Mouse (Mus musculus) cerebellum, adult 2 months (tissue): ENCODE data around the gene Bdh2. TPM values are rescaled to one million over a fixed set of nuclear protein-coding genes. Genes with fewer than 3 reads are reported as not detected.

Experiments used
- DNase-seq, 2 experiments: peaks; one replicate each; pipeline ENCODE4 v3.0.0; 2021
- H3K27ac ChIP-seq: fragments of 200-500 bp; 2 replicates; pipeline ENCODE4 v1.5.1; 2012; ENCODE audit warnings: low read length, control low read depth, inconsistent platforms; ENCODE audit not compliant: insufficient read depth
- H3K27me3 ChIP-seq: fragments of 200-500 bp; 2 replicates; pipeline ENCODE4 v1.6.1; 2012; ENCODE audit warnings: inconsistent platforms, mild to moderate bottlenecking, low read length, moderate library complexity; ENCODE audit not compliant: control insufficient read depth, insufficient read depth
- H3K4me1 ChIP-seq: fragments of 200-500 bp; 2 replicates; pipeline ENCODE4 v1.6.1; 2011; ENCODE audit warnings: low read length; ENCODE audit not compliant: control insufficient read depth, insufficient read depth
- H3K4me3 ChIP-seq: fragments of 200-500 bp; replicated peaks from 2 replicates; pipeline ENCODE3; 2011; ENCODE audit warnings: mild to moderate bottlenecking, low read depth, low read length, control low read depth; ENCODE audit not compliant: insufficient read depth
- CTCF ChIP-seq: fragments of 200-500 bp; IDR thresholded peaks from 2 replicates; pipeline ENCODE4 v1.5.1; 2011; ENCODE audit warnings: low read depth, mild to moderate bottlenecking, control low read depth, low read length, moderate library complexity, borderline replicate concordance; ENCODE audit not compliant: insufficient read depth
- POLR2A ChIP-seq: fragments of 200-500 bp; IDR thresholded peaks from 2 replicates; pipeline ENCODE4 v1.6.1; 2011; ENCODE audit warnings: low read length, control low read depth, borderline replicate concordance; ENCODE audit not compliant: insufficient read depth
- WGBS: fragments of 180-500 bp; shearing (Covaris S2); methylation state at CpG from one replicate; pipeline ENCODE4 v1.1.7; 2018; 5-methylcytosine and 5-hydroxymethylcytosine counted together
- polyA plus RNA-seq: library from polyadenylated mRNA; depleted of rRNA; stranded (reverse); fragments of >200 nt; gene quantifications from 2 replicates; pipeline ENCODE4 v1.2.3, GENCODE M21; 2012; rRNA removed

Gene Bdh2
- polyA plus RNA-seq: 4.1 and 4.4 TPM in 2 replicates

- peak; percentile 58 to 63 for DNase-seq
- Histone ChIP-seq H3K27ac (no peak within 1 kb of the TSS), H3K4me1 (no peaks in the 10 kb centered on the region), H3K4me3 (no peak within 1 kb of the TSS), H3K27me3 (no peaks in the 10 kb centered on the region)
- TF ChIP-seq CTCF: peak; percentile 83
- no peak for TF ChIP-seq POLR2A
- 23% methylated on average over 14 of the region's 14 CpGs for WGBS
Measured at GRCm38 (mm10) chr3:135280669-135281415, at the start of gene Bdh2. TSS of gene Bdh2 (plus strand) at chr3:135281221.

GRCm38 (mm10) chr3:135232058-135232457 is 49.0 kb upstream of the Bdh2 start:
- Histone ChIP-seq H3K27ac (no peak overlapping the region), H3K4me1 (no peaks in the 10 kb centered on the region), H3K4me3 (no peak overlapping the region), H3K27me3 (no peaks in the 10 kb centered on the region)
- DNase-seq: no peak
- TF ChIP-seq POLR2A: no peak
- no peak for TF ChIP-seq CTCF
- 66% methylated on average over 3 of the region's 3 CpGs for WGBS

- WGBS: 97% methylated on average over 3 of the region's 3 CpGs
Measured at GRCm38 (mm10) chr3:135232462-135232861, 48.6 kb upstream of the Bdh2 start.

GRCm38 (mm10) chr3:135245733-135246132 is 35.3 kb upstream of the Bdh2 start:
- no peak for DNase-seq
- H3K27me3 ChIP-seq: no peaks in the 10 kb centered on the region
- no peak overlapping the region for H3K27ac ChIP-seq
- no peak overlapping the region for H3K4me3 ChIP-seq
- no peaks in the 10 kb centered on the region for H3K4me1 ChIP-seq
- TF ChIP-seq POLR2A (no peak), CTCF (no peak)

More at GRCm38 (mm10) chr3:135232462-135232861, 48.6 kb upstream of the Bdh2 start:
- TF ChIP-seq POLR2A: no peak
- TF ChIP-seq CTCF: no peak
- no peaks in the 10 kb centered on the region for H3K4me1 ChIP-seq
- H3K4me3 ChIP-seq: no peak overlapping the region
- H3K27me3 ChIP-seq: no peaks in the 10 kb centered on the region
- H3K27ac ChIP-seq: no peak overlapping the region
- DNase-seq: no peak

GRCm38 (mm10) chr3:135246828-135247227 is 34.2 kb upstream of the Bdh2 start:
- no peak for DNase-seq
- Histone ChIP-seq H3K4me1 (no peaks in the 10 kb centered on the region), H3K4me3 (no peak overlapping the region), H3K27ac (no peak overlapping the region), H3K27me3 (no peaks in the 10 kb centered on the region)
- WGBS: 92% methylated on average over 6 of the region's 6 CpGs
- TF ChIP-seq CTCF (no peak), POLR2A (no peak)

- TF ChIP-seq CTCF (no peak), POLR2A (no peak)
- 75% methylated on average over 6 of the region's 6 CpGs for WGBS
- no peak for DNase-seq
- Histone ChIP-seq H3K27ac (no peak overlapping the region), H3K4me1 (no peaks in the 10 kb centered on the region), H3K27me3 (no peaks in the 10 kb centered on the region), H3K4me3 (no peak overlapping the region)
Measured at GRCm38 (mm10) chr3:135249104-135249503, 31.9 kb upstream of the Bdh2 start.

- 94% methylated on average over 6 of the region's 6 CpGs for WGBS
- Histone ChIP-seq H3K27me3 (no peaks in the 10 kb centered on the region), H3K4me1 (no peaks in the 10 kb centered on the region), H3K4me3 (no peak overlapping the region), H3K27ac (no peak overlapping the region)
- no peak for TF ChIP-seq POLR2A
- no peak for TF ChIP-seq CTCF
- DNase-seq: no peak
Measured at GRCm38 (mm10) chr3:135251825-135252224, 29.2 kb upstream of the Bdh2 start.

- no peak overlapping the region for H3K27ac ChIP-seq
- DNase-seq: no peak
- no peak overlapping the region for H3K4me3 ChIP-seq
- TF ChIP-seq POLR2A: no peak
- TF ChIP-seq CTCF: no peak
- H3K27me3 ChIP-seq: no peaks in the 10 kb centered on the region
- no peaks in the 10 kb centered on the region for H3K4me1 ChIP-seq
Measured at GRCm38 (mm10) chr3:135254784-135255183, 26.2 kb upstream of the Bdh2 start.
